Mouse (Mus musculus): ENCODE results near the gene Mlxip.

Gene Mlxip

GRCm38 (mm10) chr5:123381968-123382367 lies 12.6 kb upstream of the Mlxip start:
- DNase-seq (ENCODE audit: low read depth), result no peak

DNA sequence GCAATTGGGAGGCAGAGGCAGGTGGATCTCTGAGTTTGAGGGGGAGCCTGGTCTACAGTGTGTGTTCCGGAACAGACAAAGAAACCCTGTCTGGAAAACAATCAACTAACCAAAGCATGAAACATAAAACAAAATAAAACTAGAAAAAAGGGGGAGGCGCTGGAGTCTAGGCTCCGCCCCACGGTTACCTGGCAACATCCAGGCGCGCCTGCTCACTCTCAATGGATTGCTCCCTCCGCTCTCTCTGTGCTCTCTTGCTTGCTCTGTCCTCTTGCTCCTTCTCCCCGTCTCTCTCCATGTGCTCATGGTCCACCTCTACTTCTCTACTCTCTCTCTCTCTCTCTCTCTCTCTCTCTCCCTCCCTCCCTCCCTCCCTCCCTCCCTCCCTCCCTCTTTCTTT lies 11.9 kb upstream of the Mlxip start:
- no peak for DNase-seq (ENCODE audit: low read depth)

GRCm38 (mm10) chr5:123388452-123388851 lies 6.1 kb upstream of the Mlxip start:
- DNase-seq (ENCODE audit: low read depth), result no peak

DNA sequence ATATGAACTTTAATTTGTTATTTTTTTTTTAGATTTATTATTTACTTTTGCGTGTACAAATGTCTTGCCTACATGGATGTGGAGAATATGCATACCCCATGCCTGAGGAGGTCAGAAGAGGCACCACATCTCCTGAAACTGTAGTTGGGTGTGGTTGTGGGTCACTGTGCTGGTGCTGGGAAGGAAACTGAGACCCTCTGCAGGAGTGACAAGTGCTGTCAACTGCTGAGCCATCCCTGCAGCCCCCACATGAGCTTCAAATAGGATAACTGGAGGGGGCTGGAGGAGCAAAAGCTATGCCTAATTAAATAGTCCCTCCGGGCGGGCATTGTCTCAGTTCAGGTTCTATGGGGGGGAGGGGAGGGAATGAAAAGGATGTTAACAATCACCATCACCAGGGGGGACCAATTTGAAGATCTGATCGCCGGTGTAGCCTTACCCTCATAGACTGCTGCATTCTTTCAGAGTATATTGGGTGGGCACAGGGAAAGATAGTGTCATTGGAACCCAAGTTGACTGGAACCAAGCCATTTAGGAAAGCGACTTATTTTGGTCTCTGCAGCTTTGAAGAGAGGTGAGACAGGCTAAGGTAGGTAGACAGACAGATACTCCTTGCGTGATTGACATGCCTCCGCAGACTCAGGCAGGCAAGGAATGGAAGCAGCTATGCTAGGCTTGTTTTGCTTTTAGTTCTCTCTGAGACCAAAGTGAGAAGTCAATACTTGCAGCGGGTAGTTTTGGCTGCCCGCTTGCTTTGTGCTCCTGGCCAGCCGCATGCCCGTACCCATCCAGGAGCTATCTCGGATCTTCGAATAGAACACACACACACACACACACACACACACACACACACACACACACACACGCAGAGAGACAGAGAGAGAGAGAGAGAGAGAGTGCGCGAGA lies 3.8 kb upstream of the Mlxip start:
- DNase-seq (ENCODE audit: low read depth), result no peak

DNA sequence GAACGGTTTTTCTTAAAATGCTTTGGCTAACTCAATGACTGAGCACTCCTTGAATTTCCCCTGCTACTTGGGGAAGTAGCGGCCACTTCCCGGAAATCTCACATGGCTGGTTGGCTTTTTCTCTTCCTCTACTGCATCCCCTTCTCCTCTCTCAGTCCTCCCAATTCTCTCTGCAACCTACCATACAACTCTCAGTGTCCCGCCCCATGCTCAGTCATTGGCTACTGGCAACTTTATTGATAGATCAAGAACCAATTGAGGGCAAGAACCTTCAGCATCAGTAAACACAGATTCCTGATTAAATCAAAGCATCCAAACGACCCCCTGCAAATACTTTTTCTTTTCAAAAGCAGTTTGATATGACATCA lies 3.2 kb upstream of the Mlxip start:
- DNase-seq (ENCODE audit: low read depth), result no peak

DNA sequence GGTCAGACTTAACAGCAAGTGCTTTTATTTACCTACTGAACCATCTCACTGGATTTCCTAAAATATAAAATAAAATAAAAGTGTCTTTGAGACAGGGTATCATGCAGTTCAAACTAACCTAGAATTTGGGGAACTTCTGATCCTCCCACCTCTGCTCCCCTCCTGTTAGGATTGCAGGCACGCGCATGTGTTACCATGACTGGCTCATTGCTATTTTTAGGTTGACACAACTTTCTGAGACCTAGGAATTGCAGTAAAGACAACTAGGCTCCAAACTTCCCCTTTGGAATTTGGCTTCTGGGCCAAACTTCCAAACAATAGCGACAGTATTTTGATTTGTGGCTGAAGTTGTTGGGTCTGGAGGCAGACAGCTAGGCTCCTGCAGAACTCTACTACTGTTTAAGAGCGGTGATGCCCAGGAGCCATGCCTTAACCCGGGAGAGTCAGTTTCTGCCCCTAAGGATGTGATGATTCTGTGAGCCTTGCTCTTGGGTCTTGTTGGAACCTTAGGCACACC lies 754 bp upstream of the Mlxip start:
- DNase-seq (ENCODE audit: low read depth), result no peak

DNA sequence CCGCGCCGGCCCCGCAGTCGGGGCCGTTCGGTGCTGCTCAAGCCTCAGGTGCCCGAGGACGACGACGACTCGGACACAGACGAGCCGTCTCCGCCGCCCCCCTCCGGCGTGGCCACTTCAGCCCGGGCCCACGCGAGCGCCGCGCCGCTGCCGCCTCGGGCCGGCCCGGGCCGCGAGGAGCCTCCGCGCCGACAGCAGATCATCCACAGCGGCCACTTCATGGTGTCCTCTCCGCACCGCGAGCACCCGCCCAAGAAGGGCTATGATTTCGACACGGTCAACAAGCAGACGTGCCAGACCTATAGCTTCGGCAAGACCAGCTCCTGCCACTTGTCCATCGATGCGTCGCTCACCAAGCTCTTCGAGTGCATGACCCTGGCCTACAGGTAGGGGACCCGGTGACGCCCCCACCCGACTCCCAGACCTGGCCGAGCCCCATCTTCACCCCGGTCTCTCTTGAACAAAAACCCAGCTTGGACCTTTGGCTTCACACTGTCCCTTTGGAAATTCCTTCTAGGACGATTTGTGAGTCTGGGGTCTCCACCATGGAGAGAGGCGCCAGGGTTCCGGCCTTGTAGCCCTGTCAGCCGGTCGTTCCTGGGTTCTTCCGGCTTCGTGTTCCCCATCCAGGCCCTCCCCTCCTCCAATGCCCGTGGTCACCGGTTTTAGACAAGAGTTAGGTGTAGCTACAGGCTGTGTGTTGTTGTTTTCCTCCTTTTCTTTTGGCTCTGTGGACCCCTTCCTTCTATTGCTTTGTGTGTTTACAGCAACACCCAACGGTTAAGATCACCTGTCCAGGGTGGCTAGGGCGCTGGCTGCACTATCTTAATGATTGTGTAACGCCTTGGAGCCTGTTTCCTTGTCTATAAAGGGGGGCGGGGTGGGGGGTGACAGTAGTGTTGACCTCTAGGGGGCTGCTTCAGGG lies 621 bp downstream of the Mlxip start:
- no peak for DNase-seq (ENCODE audit: low read depth)

DNA sequence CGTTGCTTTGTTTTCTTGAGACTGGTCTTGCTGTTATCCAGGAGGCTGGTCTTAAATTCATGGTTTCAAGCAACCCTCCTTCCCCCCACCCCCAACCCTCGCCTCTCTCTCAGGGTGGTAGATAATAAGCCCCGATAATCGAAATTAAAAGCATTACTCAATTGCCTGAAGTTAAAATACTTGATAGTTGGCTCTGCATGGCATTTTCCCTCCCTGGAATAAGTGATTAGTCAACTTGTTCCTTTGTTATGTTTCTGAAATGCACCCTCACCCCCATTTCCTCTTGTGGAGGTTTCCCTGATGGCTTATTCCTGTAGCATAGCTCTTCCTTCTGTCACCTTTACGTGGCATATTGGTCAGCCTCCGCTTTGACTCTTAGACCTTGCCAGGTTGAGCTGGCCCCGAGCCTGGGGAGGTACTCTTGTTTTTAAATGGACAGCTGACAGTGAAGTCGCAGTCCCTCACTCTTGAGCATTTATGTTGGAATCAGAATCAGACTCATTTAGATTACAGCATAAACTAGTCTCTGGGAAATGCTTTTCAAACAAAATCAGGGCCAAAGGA lies 2.4 kb downstream of the Mlxip start:
- DNase-seq (ENCODE audit: low read depth), result no peak

DNA sequence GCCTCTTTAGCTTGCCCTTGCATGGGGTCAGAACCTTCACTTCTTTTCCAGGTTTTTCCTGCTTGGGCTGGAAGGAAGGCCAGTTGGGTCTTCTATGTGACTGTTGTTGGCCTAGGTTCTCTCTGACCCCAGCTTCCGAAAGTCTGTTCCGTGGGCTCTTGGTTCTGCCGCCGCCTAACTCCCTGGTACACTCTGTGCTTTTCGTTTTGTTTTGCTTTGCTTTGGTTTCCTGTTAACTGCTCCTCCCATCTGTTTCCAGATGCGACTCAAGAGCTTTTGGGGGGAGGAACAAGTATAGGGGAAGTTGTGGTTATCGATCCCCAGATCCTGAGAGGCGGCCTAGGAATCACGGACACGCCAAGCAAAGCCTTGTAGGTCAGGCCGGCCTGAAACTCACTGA lies 3.2 kb downstream of the Mlxip start:
- DNase-seq (ENCODE audit: low read depth), result no peak

DNA sequence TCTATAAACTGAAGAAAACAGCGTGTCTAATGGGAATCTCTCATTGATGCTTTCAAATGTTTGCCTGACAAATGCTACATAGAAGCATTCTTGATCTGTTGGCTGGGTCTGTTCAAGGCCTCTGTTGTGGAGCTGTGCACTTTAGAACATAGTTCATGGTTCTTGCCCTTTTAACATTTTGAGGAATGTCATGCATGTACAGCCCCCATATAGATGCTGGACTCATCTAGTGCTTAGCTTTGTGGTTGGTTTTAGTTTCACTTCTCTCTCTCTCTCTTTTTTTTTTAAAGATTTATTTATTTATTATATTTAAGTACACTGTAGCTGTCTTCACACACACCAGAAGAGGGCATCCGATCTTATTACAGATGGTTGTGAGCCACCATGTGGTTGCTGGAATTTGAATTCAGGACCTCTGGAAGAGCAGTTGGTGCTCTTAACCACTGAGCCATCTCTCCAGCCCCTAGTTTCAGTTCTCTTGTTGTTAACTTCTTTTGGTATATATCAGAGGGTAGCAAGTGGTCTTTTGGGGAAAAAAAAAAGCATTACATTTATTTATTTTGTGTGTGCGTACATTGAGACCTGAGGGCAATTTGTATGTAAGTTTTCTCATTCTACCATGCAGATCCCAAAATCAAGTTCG lies 4.4 kb downstream of the Mlxip start:
- DNase-seq (ENCODE audit: low read depth), result no peak

DNA sequence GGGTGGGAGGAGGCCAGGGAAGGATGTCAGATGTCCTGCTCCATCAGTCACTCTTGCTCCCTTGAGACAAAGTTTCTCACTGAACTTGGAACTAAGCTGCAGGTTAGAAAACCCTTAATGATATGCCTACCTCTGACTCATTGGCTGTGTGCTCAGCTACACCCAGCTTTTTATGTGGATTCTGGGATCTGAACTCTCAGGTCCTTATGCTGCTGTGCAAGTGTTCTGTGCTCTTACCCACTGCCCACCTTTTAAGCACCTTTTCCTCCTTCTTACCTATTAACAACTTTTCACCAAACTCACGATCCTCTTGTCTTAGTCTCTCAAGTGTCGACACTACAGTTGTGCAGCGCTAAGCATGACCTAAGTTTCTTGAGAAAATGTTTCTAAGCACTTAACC lies 9.9 kb downstream of the Mlxip start:
- no peak for DNase-seq (ENCODE audit: low read depth)

DNA sequence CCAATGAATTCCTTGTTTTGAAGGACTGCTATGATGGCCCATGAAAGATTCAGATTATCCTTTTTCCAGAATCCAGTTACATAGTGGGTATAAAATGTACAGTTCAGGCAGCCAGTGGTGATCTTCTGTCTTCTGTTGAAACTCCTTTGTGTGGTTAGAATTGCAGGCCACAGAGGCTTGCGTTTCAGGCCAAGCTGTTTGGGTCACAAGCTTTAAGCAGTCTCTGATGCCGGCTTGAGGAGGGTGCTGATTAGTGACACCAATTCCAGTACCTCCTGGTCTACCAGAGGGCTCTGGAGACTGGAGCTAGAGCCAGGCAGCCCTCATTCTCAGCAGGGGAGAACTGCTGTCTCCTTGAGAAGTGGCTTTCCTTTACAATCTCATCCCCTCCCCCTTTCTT lies 12.4 kb downstream of the Mlxip start:
- no peak for DNase-seq (ENCODE audit: low read depth)

DNA sequence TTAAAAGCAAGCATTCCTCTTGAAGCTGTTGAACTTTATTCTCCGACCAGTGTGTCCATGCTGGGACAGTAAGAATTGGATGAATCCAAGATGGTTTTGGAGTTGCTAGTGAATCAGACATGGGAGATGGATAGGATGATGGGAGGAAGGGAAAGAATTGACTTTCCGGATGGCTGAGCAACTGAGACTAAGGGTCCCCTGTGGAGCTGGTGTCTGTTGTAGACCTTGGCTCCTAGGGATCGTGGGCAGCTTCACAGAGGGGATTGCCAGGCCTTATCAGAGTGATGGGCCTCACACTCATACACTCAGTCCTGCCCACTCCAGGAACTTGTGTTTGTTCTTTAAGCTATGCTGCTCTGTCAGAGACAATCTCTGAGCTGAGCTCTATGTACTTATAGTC lies 13.6 kb downstream of the Mlxip start:
- DNase-seq (ENCODE audit: low read depth), result no peak

DNA sequence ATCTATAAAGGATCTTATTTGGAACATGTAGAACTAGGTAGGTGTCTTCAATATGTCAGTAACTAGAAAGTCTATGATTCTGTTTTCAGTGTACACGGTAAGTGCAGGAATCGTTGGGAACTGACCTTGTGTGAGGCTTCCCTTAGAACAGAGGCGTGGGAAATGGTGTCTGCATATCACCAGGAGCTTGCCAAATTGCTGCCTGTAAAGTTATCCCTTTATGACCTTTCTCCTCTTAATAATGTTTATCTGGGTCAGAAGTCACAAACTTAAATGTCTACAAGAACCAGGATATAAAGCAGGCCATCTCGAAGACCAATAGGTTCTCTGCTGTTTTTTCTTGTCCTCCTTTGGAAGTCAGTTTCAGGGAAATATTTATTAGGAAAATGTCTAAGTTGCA lies 17.6 kb downstream of the Mlxip start:
- no peak for DNase-seq (ENCODE audit: low read depth)

GRCm38 (mm10) chr5:123413866-123414363 lies 19.3 kb downstream of the Mlxip start:
- no peak for DNase-seq (ENCODE audit: low read depth)

DNA sequence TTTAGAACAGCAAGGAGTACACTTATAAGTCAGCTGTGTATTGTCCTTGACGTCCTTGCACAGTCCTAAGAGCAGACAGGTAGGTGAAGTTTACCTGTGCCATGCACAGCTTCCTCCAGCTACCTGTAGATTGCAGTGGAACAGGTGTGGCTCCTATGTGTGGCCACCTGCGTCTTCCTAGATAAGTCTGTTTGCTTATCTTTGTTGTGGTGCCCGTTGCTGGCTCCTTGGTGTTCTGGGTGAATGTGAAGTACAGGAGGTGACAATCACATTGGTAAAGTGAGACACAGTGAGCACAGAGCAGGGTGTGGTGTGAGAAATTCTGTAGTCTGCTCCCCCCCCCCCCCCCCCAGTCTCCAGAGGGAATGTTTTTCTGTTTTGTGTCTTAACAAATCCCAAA lies 21.6 kb downstream of the Mlxip start:
- no peak for DNase-seq (ENCODE audit: low read depth)

- DNase-seq (ENCODE audit: low read depth), result no peak
Measured at GRCm38 (mm10) chr5:123416566-123417518, 22.2 kb downstream of the Mlxip start.

GRCm38 (mm10) chr5:123423885-123424284 lies 29.3 kb downstream of the Mlxip start:
- DNase-seq (ENCODE audit: low read depth), result no peak

DNA sequence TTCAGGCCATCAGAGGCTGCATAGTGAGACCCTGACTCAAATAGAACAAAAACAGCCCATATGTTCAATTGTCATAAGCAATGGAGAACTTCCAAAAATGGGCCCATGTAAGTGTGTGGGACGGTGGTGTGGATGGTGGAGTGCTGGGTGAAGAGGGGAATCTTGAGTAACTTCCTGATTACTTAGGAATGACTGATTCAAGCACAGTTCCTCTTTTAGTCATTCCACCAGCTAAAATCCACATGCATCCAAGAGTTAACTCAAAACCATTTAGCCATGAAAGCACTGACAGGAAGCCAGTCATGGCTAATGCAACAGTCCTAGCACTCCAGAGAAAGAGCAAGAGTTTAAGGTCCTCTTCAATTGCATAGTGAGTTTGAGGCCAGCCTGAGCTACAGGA lies 33.0 kb downstream of the Mlxip start:
- no peak for DNase-seq (ENCODE audit: low read depth)

- DNase-seq (ENCODE audit: low read depth), result no peak
Measured at GRCm38 (mm10) chr5:123431524-123432304, 37.1 kb downstream of the Mlxip start.
